Mouse (Mus musculus): ENCODE data around the gene Atg5.
"Not testable (repeated sequence)": the region's sequence is repeated elsewhere in the genome, so short reads cannot be mapped to it uniquely, and the experiment has no call there.

Gene Atg5

GRCm38 (mm10) chr10:44268145-44268860, at the start of gene Atg5:
Gene Atg5, plus strand, starts transcription at chr10:44268358.
- DNase-seq (ENCODE audit: extremely low spot score, low spot score), result peak; percentile 100

- DNase-seq (ENCODE audit: extremely low spot score, low spot score), result not testable (repeated sequence)
These were observed 49.1 kb upstream of the Atg5 start for GRCm38 (mm10) chr10:44219073-44219472.

- DNase-seq (ENCODE audit: extremely low spot score, low spot score), result no peak
These were observed 43.8 kb upstream of the Atg5 start for GRCm38 (mm10) chr10:44224345-44224744.

- DNase-seq (ENCODE audit: extremely low spot score, low spot score), result not testable (repeated sequence)
These were observed 34.8 kb upstream of the Atg5 start for GRCm38 (mm10) chr10:44233351-44233750.

DNA sequence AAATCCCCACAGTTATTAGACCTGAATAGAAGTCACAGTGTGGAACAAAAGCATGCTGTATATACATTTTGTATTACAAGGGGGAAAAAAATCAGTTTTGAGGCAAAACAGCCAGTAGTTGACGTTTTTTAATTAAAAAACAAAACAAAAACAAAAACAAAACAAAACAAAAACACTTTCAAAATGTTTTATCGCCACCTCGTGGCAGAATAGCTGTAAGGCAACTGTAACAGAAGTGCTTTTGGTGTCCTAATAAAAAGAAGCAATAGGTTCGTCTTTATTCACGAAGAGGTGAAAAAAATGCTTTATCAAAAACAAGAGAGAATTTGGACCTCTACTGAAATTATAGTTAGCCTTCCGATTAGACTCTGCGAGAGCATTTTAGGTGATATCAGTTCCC, 32.9 kb upstream of the Atg5 start:
- not testable (repeated sequence) for DNase-seq (ENCODE audit: extremely low spot score, low spot score)

GRCm38 (mm10) chr10:44256624-44257023, 11.5 kb upstream of the Atg5 start:
- no peak for DNase-seq (ENCODE audit: extremely low spot score, low spot score)

GRCm38 (mm10) chr10:44265835-44266234, 2.3 kb upstream of the Atg5 start:
- DNase-seq (ENCODE audit: extremely low spot score, low spot score), result no peak

GRCm38 (mm10) chr10:44266561-44266960, 1.6 kb upstream of the Atg5 start:
- DNase-seq (ENCODE audit: extremely low spot score, low spot score), result no peak

- DNase-seq (ENCODE audit: extremely low spot score, low spot score), result no peak
These were observed 574 bp upstream of the Atg5 start for GRCm38 (mm10) chr10:44267426-44268142.

DNA sequence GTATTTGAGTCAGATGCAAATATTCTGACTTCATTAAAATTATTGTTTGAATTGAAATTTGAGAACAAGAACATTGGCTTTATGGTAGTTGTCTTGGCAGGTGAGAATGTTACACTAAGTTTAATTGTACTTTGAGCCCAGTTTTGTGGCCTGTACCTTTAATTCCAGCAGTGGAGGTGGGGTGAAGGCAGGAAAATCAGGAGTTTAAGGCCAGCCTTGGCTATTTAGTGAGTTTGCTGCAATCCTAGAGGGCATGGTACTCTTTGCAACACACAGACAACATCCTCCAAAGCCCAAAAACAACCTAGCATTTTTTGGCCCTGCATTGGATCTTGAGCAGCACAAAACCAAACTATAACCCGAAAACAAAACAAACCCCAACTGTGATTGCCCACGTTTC, 1.1 kb downstream of the Atg5 start:
- DNase-seq (ENCODE audit: extremely low spot score, low spot score), result no peak

GRCm38 (mm10) chr10:44282323-44282722, 14.2 kb downstream of the Atg5 start:
- DNase-seq (ENCODE audit: extremely low spot score, low spot score), result no peak

DNA sequence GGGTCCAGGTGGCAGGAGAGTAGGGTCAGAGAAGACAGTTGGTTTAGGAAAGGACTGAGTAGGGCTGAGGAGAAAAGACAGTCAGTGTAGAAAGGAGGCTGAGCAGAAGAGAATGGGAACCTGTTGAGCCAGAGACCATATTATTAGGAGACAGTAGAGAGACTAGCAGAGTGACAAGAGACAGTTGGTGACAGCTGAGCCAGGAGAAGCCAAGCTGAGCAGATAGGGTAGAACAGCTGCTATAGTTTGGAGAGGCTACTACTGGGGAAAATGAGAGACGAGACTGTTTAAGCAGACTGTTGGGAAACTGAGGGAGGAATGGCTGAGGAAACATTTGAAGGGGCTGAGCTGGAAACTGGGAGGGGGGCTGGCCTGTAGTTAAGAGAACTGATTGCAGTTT, 16.9 kb downstream of the Atg5 start:
- no peak for DNase-seq (ENCODE audit: extremely low spot score, low spot score)

GRCm38 (mm10) chr10:44285935-44286334, 17.8 kb downstream of the Atg5 start:
- DNase-seq (ENCODE audit: extremely low spot score, low spot score), result no peak

DNA sequence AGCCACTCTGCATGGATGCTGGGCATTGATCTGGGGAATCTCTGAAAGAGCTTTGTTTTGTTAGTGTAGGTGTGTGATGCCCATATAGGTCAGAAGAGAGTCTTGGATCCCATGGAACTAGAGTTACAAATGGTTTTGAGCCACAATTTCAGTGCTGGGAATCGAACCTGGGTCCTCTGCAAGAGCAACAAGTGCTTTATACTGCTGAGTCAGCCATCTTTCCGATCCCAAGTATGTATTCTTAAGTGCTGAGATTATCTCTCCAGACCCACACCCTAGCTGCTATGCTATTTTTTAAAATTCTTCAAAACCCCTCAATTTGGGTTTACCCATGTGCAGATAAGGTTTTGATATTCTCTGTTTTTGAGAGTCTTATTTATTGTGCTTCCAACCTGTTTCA, 22.7 kb downstream of the Atg5 start:
- DNase-seq (ENCODE audit: extremely low spot score, low spot score), result no peak

GRCm38 (mm10) chr10:44292205-44292604, 24.0 kb downstream of the Atg5 start:
- no peak for DNase-seq (ENCODE audit: extremely low spot score, low spot score)

- DNase-seq (ENCODE audit: extremely low spot score, low spot score), result no peak
These were observed 31.0 kb downstream of the Atg5 start for GRCm38 (mm10) chr10:44299165-44299564.

DNA sequence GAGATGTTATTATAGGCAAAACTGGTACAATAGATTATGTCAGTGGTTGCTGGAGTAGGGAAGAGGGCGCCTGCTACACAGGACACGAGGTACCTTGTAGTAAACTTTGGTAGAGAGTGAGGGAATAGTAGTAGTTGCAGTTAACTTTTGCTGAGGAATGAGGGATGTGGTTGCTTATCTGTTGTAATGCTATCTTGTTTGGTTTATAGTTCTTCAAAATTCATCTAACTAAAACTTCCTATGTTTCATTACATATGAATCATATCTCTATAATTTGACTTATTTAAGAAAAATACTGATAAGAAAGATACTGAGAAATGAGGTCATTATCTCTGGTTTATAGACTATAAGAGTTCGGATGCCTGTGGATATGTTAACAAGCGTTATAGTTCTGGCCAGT, 31.9 kb downstream of the Atg5 start:
- DNase-seq (ENCODE audit: extremely low spot score, low spot score), result no peak

- no peak for DNase-seq (ENCODE audit: extremely low spot score, low spot score)
These were observed 35.6 kb downstream of the Atg5 start for GRCm38 (mm10) chr10:44303648-44304329.

DNA sequence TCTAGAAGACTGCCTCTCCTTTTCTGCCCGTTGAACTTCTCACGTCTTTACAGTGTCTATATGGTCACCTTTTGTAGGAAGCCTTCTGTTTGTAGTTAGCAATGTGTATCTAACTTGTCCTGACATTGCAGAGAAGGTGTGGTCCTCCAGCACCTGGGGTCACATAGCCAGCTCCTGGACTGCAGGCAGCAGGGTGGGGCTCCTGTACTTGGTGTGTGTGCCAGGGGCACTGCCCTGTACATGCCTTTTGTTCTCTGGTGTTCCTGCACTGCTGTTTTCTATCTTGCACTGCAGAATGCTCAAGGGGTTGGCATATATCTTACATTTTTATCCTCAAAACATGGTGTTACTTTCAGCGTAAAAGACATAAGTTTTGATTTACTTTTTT, 36.2 kb downstream of the Atg5 start:
- DNase-seq (ENCODE audit: extremely low spot score, low spot score), result no peak

DNA sequence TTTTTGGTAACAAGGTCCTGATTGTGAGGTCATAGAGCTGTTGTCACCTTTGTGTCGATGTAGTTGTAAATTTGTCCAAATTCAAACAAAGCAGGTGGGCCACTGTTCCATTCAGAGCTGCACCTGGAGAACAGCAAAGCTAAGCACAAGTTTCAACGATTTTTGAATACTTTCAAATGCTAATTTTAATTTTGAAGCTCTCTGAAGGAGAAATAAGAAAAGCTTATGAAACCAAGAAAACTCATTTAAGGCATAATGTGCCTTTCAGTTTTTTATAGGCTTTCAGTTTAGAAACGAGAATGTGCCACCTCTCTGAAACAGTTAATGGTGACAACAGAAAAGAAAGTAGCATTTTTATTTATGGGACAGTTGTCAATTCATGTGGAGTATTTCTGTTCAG, 36.7 kb downstream of the Atg5 start:
- no peak for DNase-seq (ENCODE audit: extremely low spot score, low spot score)

- no peak for DNase-seq (ENCODE audit: extremely low spot score, low spot score)
These were observed 38.1 kb downstream of the Atg5 start for GRCm38 (mm10) chr10:44306308-44306707.

DNA sequence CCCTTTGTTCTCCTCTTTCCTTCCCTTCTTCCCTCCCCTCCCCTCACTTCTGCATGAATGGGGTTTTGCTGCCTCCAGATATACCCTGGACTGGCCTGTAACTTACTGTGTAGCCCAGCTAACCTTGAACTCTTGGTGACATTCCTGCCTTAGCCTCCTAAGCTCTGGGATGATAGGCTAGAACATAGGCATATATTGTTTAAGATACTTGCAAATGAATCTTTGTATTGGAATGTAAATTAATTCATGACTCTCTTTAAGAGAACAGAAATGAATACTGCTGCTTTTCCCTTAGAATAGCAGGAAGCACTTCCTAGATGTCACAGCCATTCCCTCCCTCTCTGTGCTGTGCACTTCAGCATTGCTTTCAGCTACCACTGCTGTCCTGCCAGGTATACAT, 40.1 kb downstream of the Atg5 start:
- DNase-seq (ENCODE audit: extremely low spot score, low spot score), result no peak
